Comparison of ENCODE assay signal across 9 mouse cellular contexts in the genomic region with DNA sequence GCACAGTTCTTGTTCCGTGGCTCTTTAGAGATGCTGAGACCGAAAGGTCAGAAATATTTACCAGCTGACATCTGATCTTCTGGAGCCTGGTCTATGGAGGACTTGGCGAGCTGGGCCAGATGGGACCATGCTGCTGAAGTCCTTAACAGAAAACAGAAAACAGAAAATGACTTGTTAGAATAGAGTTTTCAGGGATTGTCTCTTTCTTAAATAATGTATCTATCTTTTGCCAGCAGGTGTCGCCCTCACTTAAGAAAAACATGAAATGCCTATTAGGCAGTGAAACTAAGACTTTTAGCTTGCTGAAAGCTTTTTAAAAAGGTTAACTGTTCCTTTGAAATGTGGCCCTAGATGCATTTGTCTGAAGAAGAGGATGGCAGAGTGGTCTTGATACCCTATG. TPM values are rescaled to one million over a fixed set of nuclear protein-coding genes. Genes with fewer than 3 reads are reported as not detected.
DNase-seq lines count a peak whose midpoint lies in the region; ATAC-seq lines count a peak whose summit lies in the region.
"Had no signal": no experiment of that assay in that cellular context is flagged by ENCODE, and none has a peak within 500 bp of the region (broad histone marks: within the 10 kb centered on the region; RNA-seq: fewer than 3 reads in every experiment).

No protein-coding gene starts in this region.

- peaks cover 51% of the 10 kb centered on the region for H3K4me1 ChIP-seq in heart, embryonic 13.5 days
- H3K4me1 ChIP-seq in forebrain, embryonic 15.5 days: no peaks in the 10 kb centered on the region

- no peak overlapping the region for H3K4me2 ChIP-seq in heart, embryonic 13.5 days
- no peak overlapping the region for H3K4me2 ChIP-seq in forebrain, embryonic 15.5 days (replicated peaks)
- H3K4me2 ChIP-seq: embryonic facial prominence, embryonic 13.5 days had no signal

- H3K9ac ChIP-seq in heart, embryonic 13.5 days: no peak overlapping the region
- H3K9ac ChIP-seq in forebrain, embryonic 15.5 days (replicated peaks): no peak overlapping the region
- H3K9ac ChIP-seq: embryonic facial prominence, embryonic 13.5 days had no signal

- no peak for DNase-seq in heart, postnatal 25 days (ENCODE audit: low spot score)
- DNase-seq in urinary bladder, postnatal 14 days (ENCODE audit: low spot score): peak; percentile 65
- no peak for DNase-seq in urinary bladder, adult 2 months (ENCODE audit: low spot score)
- DNase-seq in cerebellum, postnatal 36 days: peak; percentile 45 to 67
- peak; percentile 81 for DNase-seq in kidney, postnatal 10 days

- no peak for ATAC-seq in heart, embryonic 13.5 days (ENCODE audit: extremely low read depth, insufficient number of reproducible peaks, low FRiP score, low TSS enrichment)
- ATAC-seq in neutrophil, adult 5-6 weeks (ENCODE audit: extremely low read depth, insufficient number of reproducible peaks, low FRiP score, poor library complexity, severe bottlenecking): 0 out of 2 replicates have a peak, but pooled peaks have one; percentile 23
- no peak for ATAC-seq in forebrain, embryonic 15.5 days (replicated peaks)

- H3K27me3 ChIP-seq in heart, embryonic 13.5 days (replicated peaks): no peaks in the 10 kb centered on the region
- no peaks in the 10 kb centered on the region for H3K27me3 ChIP-seq in forebrain, embryonic 15.5 days
- H3K27me3 ChIP-seq: embryonic facial prominence, embryonic 13.5 days had no signal

- no peaks in the 10 kb centered on the region for H3K9me3 ChIP-seq in heart, embryonic 13.5 days
- no peaks in the 10 kb centered on the region for H3K9me3 ChIP-seq in forebrain, embryonic 15.5 days
- H3K9me3 ChIP-seq: embryonic facial prominence, embryonic 13.5 days had no signal

- intact Hi-C loops in heart, postnatal 25 days (cut with DNase I): loop anchor here (2.0 kb wide), 2 partner anchors 77 to 115 kb away; a partner anchor contains a TSS

- 57% methylated on average over 4 of the region's 4 CpGs for WGBS in heart, embryonic 13.5 days
- WGBS in forebrain, embryonic 15.5 days: 66% methylated on average over 4 of the region's 4 CpGs

- H3K27ac ChIP-seq in heart, embryonic 13.5 days (replicated peaks): 0 out of 2 replicates have a peak overlapping the region, but pooled peaks have one; percentile 15
- H3K27ac ChIP-seq in forebrain, embryonic 15.5 days (replicated peaks): no peak overlapping the region
- H3K27ac ChIP-seq: embryonic facial prominence, embryonic 13.5 days had no signal

- peaks cover 19% of the 10 kb centered on the region for H3K36me3 ChIP-seq in heart, embryonic 13.5 days
- H3K36me3 ChIP-seq in forebrain, embryonic 15.5 days: peaks cover 6% of the 10 kb centered on the region

- no peak overlapping the region for H3K4me3 ChIP-seq in heart, embryonic 13.5 days
- no peak overlapping the region for H3K4me3 ChIP-seq in forebrain, embryonic 15.5 days
- H3K4me3 ChIP-seq: embryonic facial prominence, embryonic 13.5 days had no signal

RNA-seq across cellular contexts. Expression of a gene that starts 55.2 kb away (rescaled TPM):
- 6.0 TPM in 2 replicates for polyA plus RNA-seq in heart, embryonic 13.5 days (2015; fragmentation: Nextera tagmentation; extraction: Ambion mirVana)
- 10 to 100 TPM; 25.7 to 33.4 TPM for total RNA-seq in heart, postnatal 25 days (2021)
- polyA plus RNA-seq in urinary bladder, adult 2 months (2012; rRNA removed): 11.9 and 19.1 TPM in 2 replicates
- 60.0 and 60.8 TPM in 2 replicates for total RNA-seq in neutrophil, adult 5-6 weeks (2017)
- polyA plus RNA-seq in forebrain, embryonic 15.5 days (2015; fragmentation: Nextera tagmentation; extraction: Ambion mirVana): 29.2 and 31.0 TPM in 2 replicates

Comparison
In these comparisons a context has a peak if more than half of its experiments do, and no peak if none do; other contexts are left out.
1. DNase-seq: peak in urinary bladder, postnatal 14 days (single experiment), cerebellum, postnatal 36 days (2 of 2) and kidney, postnatal 10 days (single experiment); none in heart, postnatal 25 days (single experiment) and urinary bladder, adult 2 months (single experiment).